In the genomic region with DNA sequence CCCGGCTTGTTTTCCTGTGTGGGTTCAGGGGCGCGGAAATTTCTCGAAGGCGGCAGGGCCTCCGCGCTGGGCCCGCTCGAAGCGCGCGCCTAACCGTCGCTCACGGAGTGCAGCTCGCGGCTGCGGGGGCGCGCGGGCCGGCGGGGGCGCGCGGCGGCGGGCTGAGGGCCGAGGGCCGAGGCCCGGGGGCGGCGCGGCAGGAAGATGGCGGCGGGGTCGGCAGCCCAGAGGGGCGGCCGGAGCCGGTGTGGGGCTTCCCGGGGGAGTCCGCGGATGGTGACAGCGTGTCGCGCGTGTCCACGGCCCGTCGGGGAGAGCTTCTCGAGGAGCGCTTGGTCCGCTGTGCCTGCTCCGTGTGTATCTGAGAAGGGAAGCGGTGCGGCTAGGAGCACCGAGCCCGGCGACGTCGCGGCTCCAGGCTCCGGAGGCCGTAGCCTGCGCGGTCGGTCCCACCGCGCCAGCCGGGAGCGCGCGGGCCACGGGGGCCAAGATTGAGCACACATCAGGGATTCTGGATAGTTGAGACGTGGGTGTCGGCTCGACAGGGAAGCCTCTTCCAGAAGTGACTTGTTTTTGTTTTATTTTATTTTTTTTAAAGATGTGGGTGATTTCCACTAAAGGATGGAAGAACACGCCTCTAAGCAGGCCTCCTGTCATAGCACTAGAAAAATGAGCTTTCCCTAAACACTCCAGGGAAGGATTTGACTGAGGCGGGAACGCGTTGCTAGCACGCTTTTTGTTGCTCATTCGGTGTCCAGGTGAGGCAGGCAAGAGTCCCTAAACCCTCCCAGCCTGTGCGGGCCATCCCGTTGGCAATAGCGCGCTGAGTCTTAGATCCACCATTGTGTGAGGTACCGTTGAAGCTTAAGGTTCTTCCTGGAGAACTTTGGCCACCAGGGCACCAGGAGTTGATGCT, we compare ENCODE assay signal across 8 mouse cellular contexts. TPM values are rescaled to one million over a fixed set of nuclear protein-coding genes. Genes with fewer than 3 reads are reported as not detected.
DNase-seq lines count a peak whose midpoint lies in the region; ATAC-seq lines count a peak whose summit lies in the region.

No protein-coding gene starts in this region.

- H3K36me3 ChIP-seq in embryonic facial prominence, embryonic 15.5 days: no peaks in the 10 kb centered on the region
- no peaks in the 10 kb centered on the region for H3K36me3 ChIP-seq in lung, embryonic 16.5 days (ENCODE audit: control insufficient read depth, insufficient read depth, low read length)

- peak overlapping the region; percentile 71 for H3K4me2 ChIP-seq in embryonic facial prominence, embryonic 15.5 days (replicated peaks)
- H3K4me2 ChIP-seq in lung, embryonic 16.5 days (ENCODE audit: low read depth, low read length): peak overlapping the region; percentile 76

- under 1% methylated on average over 79 of the region's 88 CpGs for WGBS in embryonic facial prominence, embryonic 15.5 days
- under 1% methylated on average over 82 of the region's 88 CpGs for WGBS in lung, embryonic 16.5 days

- peak overlapping the region; percentile 96 for H3K9ac ChIP-seq in embryonic facial prominence, embryonic 15.5 days
- H3K9ac ChIP-seq in lung, embryonic 16.5 days (ENCODE audit: low read length): peak overlapping the region; percentile 92

- H3K4me1 ChIP-seq in embryonic facial prominence, embryonic 15.5 days: peaks cover 34% of the 10 kb centered on the region
- H3K4me1 ChIP-seq in lung, embryonic 16.5 days (replicated peaks; ENCODE audit: control insufficient read depth, insufficient read depth, low read length): peaks cover 35% of the 10 kb centered on the region

- peak; percentile 49; the same call in 1 of the 2 replicates for ATAC-seq in embryonic facial prominence, embryonic 15.5 days (ENCODE audit: insufficient number of reproducible peaks, low FRiP score, low TSS enrichment, low read depth)
- peak; percentile 46 for ATAC-seq in lung, embryonic 16.5 days (ENCODE audit: low read depth)

- intact Hi-C loops in heart, postnatal 10 days (cut with DNase I): loop anchor here (2.0 kb wide), 1 partner anchor 45 kb away; the partner anchor contains the start of gene Ndufv3

- peak overlapping the region; percentile 88 for H3K4me3 ChIP-seq in embryonic facial prominence, embryonic 15.5 days (replicated peaks)
- H3K4me3 ChIP-seq in lung, embryonic 16.5 days (ENCODE audit: low read length): peak overlapping the region; percentile 75

- H3K27me3 ChIP-seq in embryonic facial prominence, embryonic 15.5 days: no peaks in the 10 kb centered on the region
- no peaks in the 10 kb centered on the region for H3K27me3 ChIP-seq in lung, embryonic 16.5 days (ENCODE audit: control insufficient read depth, insufficient read depth, low read depth, low read length)

- H3K27ac ChIP-seq in embryonic facial prominence, embryonic 15.5 days (replicated peaks): peak overlapping the region; percentile 98
- H3K27ac ChIP-seq in lung, embryonic 16.5 days (ENCODE audit: low read length): peak overlapping the region; percentile 97

- H3K9me3 ChIP-seq in embryonic facial prominence, embryonic 15.5 days (replicated peaks): no peaks in the 10 kb centered on the region
- H3K9me3 ChIP-seq in lung, embryonic 16.5 days (ENCODE audit: control insufficient read depth, low read length): no peaks in the 10 kb centered on the region

- DNase-seq in CD4-positive, CD25-positive, alpha-beta regulatory T cell, adult 2 months (ENCODE audit: low read depth, low spot score): peak; percentile 86
- DNase-seq in adrenal gland, postnatal 25 days: peak; percentile 65
- DNase-seq in heart, postnatal 10 days: peak; percentile 70 to 75
- peak; percentile 36 to 75 for DNase-seq in layer of hippocampus, adult 18-20 months (ENCODE audit: low spot score in 2 of 2)
- peak; percentile 75 for DNase-seq in ovary, postnatal 36 days (ENCODE audit: low spot score)
- peak; percentile 84 for DNase-seq in thymus, postnatal 25 days

RNA-seq across cellular contexts. Expression of gene Pknox1, which starts 0.9 kb away (rescaled TPM):
- 23.9 and 25.0 TPM in 2 replicates for total RNA-seq in adrenal gland, postnatal 25 days (2021)
- polyA plus RNA-seq in embryonic facial prominence, embryonic 15.5 days (2015; fragmentation: Nextera tagmentation; extraction: Ambion mirVana): 26.6 and 28.2 TPM in 2 replicates
- total RNA-seq in heart, postnatal 10 days (2021): 10 to 100 TPM; 13.5 to 16.2 TPM
- 10 to 100 TPM; 10.3 to 15.0 TPM for total RNA-seq in layer of hippocampus, adult 18-20 months (2021)
- 44.1 and 44.4 TPM in 2 replicates for polyA plus RNA-seq in lung, embryonic 16.5 days (2015; fragmentation: Nextera tagmentation; extraction: Ambion mirVana)

RNA-seq across cellular contexts. Expression of gene Ndufv3, which starts 45.5 kb away (rescaled TPM):
- 379 and 390 TPM in 2 replicates for total RNA-seq in adrenal gland, postnatal 25 days (2021)
- 271 and 272 TPM in 2 replicates for polyA plus RNA-seq in embryonic facial prominence, embryonic 15.5 days (2015; fragmentation: Nextera tagmentation; extraction: Ambion mirVana)
- total RNA-seq in heart, postnatal 10 days (2021): 1,000 to 10,000 TPM; 1,163 to 1,168 TPM
- 100 to 1,000 TPM; 245 to 254 TPM for total RNA-seq in layer of hippocampus, adult 18-20 months (2021)
- 253 and 258 TPM in 2 replicates for polyA plus RNA-seq in lung, embryonic 16.5 days (2015; fragmentation: Nextera tagmentation; extraction: Ambion mirVana)

RNA-seq across cellular contexts. Expression of gene Wdr4, which starts 45.6 kb away (rescaled TPM):
- total RNA-seq in adrenal gland, postnatal 25 days (2021): 16.1 and 27.8 TPM in 2 replicates
- polyA plus RNA-seq in embryonic facial prominence, embryonic 15.5 days (2015; fragmentation: Nextera tagmentation; extraction: Ambion mirVana): 32.7 and 34.9 TPM in 2 replicates
- total RNA-seq in heart, postnatal 10 days (2021): 10 to 100 TPM; 11.8 to 11.9 TPM
- 10 to 100 TPM; 22.1 to 25.0 TPM for total RNA-seq in layer of hippocampus, adult 18-20 months (2021)
- polyA plus RNA-seq in lung, embryonic 16.5 days (2015; fragmentation: Nextera tagmentation; extraction: Ambion mirVana): 28.6 and 33.7 TPM in 2 replicates

Comparison
In these comparisons a context has a peak if more than half of its experiments do, and no peak if none do; other contexts are left out.
1. Peak in every context shown above with its lines: DNase-seq, ATAC-seq, H3K4me3 ChIP-seq and H3K27ac ChIP-seq.